Mouse (Mus musculus) heart, embryonic 15.5 days (tissue): Measurements from ENCODE around the gene Pard3. TPM values are rescaled to one million over a fixed set of nuclear protein-coding genes. Genes with fewer than 3 reads are reported as not detected.

Experiments used
- ATAC-seq: fragments of 200-750 bp; cut with Nextera tagmentation; replicated peaks from 2 replicates; pipeline ENCODE4 v1.8.0; 2017; ENCODE audit warnings: low read depth, moderate TSS enrichment; ENCODE audit not compliant: insufficient number of reproducible peaks, insufficient read depth, low FRiP score
- H3K27ac ChIP-seq: fragments of 300-500 bp; sonication (generic); 2 replicates; pipeline ENCODE4 v1.5.1; 2015; ENCODE audit warnings: mild to moderate bottlenecking, inconsistent platforms
- H3K27me3 ChIP-seq: fragments of 300-500 bp; sonication (generic); 2 replicates; pipeline ENCODE4 v1.6.1; 2015; ENCODE audit warnings: inconsistent platforms
- H3K36me3 ChIP-seq: fragments of 300-500 bp; sonication (generic); 2 replicates; pipeline ENCODE4 v1.6.1; 2015; ENCODE audit warnings: mild to moderate bottlenecking, inconsistent platforms
- H3K4me1 ChIP-seq: fragments of 300-500 bp; sonication (generic); replicated peaks from 2 replicates; pipeline ENCODE4 v1.6.1; 2015; ENCODE audit warnings: inconsistent platforms
- H3K4me2 ChIP-seq: fragments of 300-500 bp; sonication (generic); 2 replicates; pipeline ENCODE4 v1.6.1; 2015; ENCODE audit warnings: inconsistent platforms, mild to moderate bottlenecking, moderate library complexity
- H3K4me3 ChIP-seq: fragments of 300-500 bp; sonication (generic); 2 replicates; pipeline ENCODE4 v1.5.1; 2015; ENCODE audit warnings: mild to moderate bottlenecking, inconsistent platforms
- H3K9ac ChIP-seq: fragments of 300-500 bp; sonication (generic); 2 replicates; pipeline ENCODE4 v1.6.1; 2015; ENCODE audit warnings: mild to moderate bottlenecking, inconsistent platforms
- H3K9me3 ChIP-seq: fragments of 300-500 bp; sonication (generic); replicated peaks from 2 replicates; pipeline ENCODE4 v1.6.1; 2016; ENCODE audit warnings: inconsistent platforms
- WGBS: fragments of 180-500 bp; shearing (Covaris S2); methylation state at CpG from one replicate; pipeline ENCODE4 v1.1.7; 2015; ENCODE audit warnings: mixed read lengths; 5-methylcytosine and 5-hydroxymethylcytosine counted together
- polyA plus RNA-seq: library from polyadenylated mRNA; unstranded; fragments of >200 nt; fragmentation: Nextera tagmentation; extraction: Ambion mirVana; gene quantifications from 2 replicates; pipeline ENCODE4 v1.2.1, GENCODE M21; 2015

The Pard3 gene
- polyA plus RNA-seq, 1 experiment from 2014 or later = 14.9 TPM

DNA sequence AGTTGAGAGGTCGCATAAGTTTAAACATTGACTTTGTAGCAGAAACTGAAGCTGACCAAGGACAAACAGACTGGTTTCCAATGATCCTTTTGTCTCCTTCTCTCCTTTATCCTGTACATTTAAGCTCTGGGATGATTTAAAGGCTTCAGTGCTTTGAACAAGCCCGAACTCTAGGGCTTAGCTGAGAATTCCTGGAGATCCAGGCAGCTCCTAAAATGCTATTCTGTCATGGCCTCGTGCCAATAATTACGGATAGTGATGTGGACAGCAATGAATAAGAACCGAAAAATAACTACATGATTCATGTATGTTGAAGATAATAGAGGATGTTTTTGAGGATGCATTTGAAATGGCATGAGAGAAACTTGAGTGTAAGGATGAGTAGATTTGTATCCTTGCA is 421.9 kb downstream of the Pard3 start:
- peaks cover 5% of the 10 kb centered on the region for H3K4me1 ChIP-seq

DNA sequence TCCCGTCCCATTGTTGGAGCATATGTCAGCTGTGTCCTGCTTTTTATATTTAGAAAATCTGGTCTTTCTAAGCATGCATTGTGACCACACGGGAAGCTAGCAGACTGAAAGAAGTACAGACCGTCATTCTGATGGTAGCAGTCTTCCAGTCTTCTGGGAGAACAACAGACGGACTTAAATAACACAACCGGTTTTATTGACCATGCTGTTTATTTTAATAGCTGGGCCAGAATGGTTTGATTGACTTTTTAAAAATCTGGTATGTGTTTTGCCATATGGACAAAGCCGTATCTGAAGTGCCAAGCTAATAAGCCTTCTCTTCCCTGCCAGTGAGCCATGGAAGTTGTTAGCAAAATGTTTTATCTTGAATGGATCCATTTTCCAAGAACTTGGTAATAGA is 428.3 kb downstream of the Pard3 start:
- H3K9ac ChIP-seq = no peak overlapping the region
- no peak overlapping the region for H3K4me2 ChIP-seq
- 0 out of 2 replicates have a peak, but pooled peaks cover 4% of the 10 kb centered on the region for H3K4me1 ChIP-seq
- H3K4me3 ChIP-seq = no peak overlapping the region
- H3K27ac ChIP-seq = no peak overlapping the region
- 71% methylated on average over 6 of the region's 6 CpGs for WGBS
- no peaks in the 10 kb centered on the region for H3K36me3 ChIP-seq
- no peak for ATAC-seq
- H3K9me3 ChIP-seq = no peaks in the 10 kb centered on the region
- H3K27me3 ChIP-seq = no peaks in the 10 kb centered on the region

More for the DNA sequence above, 421.9 kb downstream of the Pard3 start:
- no peaks in the 10 kb centered on the region for H3K36me3 ChIP-seq
- 55% methylated on average over 5 of the region's 5 CpGs for WGBS
- no peak overlapping the region for H3K4me3 ChIP-seq
- no peaks in the 10 kb centered on the region for H3K9me3 ChIP-seq
- no peak overlapping the region for H3K4me2 ChIP-seq
- H3K27ac ChIP-seq = no peak overlapping the region
- H3K9ac ChIP-seq = no peak overlapping the region
- no peaks in the 10 kb centered on the region for H3K27me3 ChIP-seq
- no peak for ATAC-seq

DNA sequence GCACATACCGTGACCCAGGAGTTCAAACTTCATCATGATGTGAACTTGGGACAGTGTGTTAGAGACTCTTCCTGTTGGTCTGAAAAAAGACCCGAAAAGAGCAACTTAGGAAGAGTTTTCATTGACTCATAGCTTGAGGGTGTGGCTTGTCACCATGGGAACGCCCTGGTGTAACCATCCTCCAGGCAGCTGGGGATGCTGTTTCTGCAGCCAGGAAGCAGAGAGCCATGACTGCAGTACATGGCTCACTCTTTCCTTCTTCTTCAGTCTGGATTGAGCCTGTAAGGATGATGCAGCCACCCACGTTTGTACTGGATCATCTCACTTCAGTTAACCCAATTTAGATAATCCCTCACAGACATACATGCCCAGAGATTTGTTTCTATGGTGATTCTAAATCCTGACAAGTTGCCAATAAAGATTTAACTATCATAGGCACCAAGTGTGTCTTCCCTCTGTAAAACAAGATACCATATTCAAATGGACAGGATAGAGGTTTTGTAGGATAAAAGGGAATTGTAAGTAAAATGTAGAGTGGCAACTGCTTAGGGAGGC is 431.6 kb downstream of the Pard3 start:
- no peak overlapping the region for H3K4me2 ChIP-seq
- H3K9ac ChIP-seq = no peak overlapping the region
- H3K4me1 ChIP-seq = 0 out of 2 replicates have a peak, but pooled peaks cover 4% of the 10 kb centered on the region
- no peaks in the 10 kb centered on the region for H3K36me3 ChIP-seq
- no peak for ATAC-seq
- H3K27ac ChIP-seq = no peak overlapping the region
- WGBS = 76% methylated on average over 4 of the region's 4 CpGs
- no peaks in the 10 kb centered on the region for H3K9me3 ChIP-seq
- no peaks in the 10 kb centered on the region for H3K27me3 ChIP-seq
- H3K4me3 ChIP-seq = no peak overlapping the region

DNA sequence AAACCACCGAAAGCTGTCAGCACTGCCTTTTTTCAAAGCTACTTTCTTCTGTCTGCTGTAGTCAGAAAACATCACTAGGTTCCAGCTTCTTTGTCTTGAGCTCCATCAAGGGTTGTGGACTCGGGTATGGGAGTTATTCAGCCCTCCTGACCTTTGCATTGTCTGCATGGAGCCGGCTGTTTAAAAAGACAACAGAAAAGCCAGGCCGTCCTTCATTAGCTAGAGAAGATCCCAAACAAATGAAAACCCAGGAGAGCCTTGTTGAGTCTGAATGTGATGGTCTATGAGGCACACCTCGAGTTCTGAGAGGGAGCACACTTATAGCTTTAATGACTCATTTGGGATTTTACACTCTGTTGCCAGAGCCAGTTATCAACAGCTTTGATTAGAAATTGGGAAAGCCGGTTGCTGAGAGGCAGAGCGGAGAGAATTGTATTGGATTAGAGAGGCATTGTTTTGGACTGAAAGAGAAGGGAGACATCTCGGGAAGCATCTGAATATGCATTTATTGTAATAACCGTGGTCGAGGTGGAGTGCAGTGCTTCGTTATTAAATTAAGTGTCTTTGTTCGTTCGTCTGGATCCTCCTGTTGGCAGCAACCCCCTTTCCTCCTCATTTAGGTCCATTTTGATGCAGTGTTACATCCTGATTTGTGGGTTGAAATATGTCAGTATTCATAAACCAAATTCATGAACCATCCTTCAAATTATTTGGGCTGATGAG is 435.5 kb downstream of the Pard3 start:
- no peaks in the 10 kb centered on the region for H3K27me3 ChIP-seq
- H3K9ac ChIP-seq = no peak overlapping the region
- WGBS = 72% methylated on average over 13 of the region's 13 CpGs
- no peak overlapping the region for H3K4me2 ChIP-seq
- ATAC-seq = no peak
- peaks cover 4% of the 10 kb centered on the region for H3K4me1 ChIP-seq
- no peaks in the 10 kb centered on the region for H3K9me3 ChIP-seq
- H3K4me3 ChIP-seq = no peak overlapping the region
- H3K36me3 ChIP-seq = no peaks in the 10 kb centered on the region
- no peak overlapping the region for H3K27ac ChIP-seq

DNA sequence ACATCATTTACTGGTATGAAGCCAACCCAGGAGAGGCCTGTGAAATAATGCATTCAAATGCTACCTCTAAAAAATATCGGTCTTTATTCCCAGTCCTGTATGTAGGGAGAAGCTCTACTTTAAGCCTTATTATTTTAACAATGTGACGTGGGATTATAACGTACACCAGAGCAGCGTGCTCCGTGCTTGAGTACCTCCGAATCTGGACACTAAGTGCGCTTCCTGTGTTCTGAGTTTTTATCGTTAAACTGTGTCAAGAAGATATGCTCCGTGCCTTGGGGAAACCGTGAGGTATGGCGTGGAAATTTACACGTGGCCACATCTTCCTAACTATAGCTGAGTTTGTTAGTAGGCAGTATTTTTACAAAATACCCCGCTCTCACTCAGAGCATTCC is 436.0 kb downstream of the Pard3 start:
- WGBS = 64% methylated on average over 13 of the region's 13 CpGs
- Histone ChIP-seq H3K36me3 (no peaks in the 10 kb centered on the region), H3K4me3 (peak overlapping the region; percentile 22), H3K4me1 (peaks cover 4% of the 10 kb centered on the region), H3K27ac (0 out of 2 replicates have a peak overlapping the region, but pooled peaks have one; percentile 7), H3K9ac (no peak overlapping the region), H3K9me3 (no peaks in the 10 kb centered on the region), H3K27me3 (no peaks in the 10 kb centered on the region), H3K4me2 (peak overlapping the region; percentile 34)
- no peak for ATAC-seq

DNA sequence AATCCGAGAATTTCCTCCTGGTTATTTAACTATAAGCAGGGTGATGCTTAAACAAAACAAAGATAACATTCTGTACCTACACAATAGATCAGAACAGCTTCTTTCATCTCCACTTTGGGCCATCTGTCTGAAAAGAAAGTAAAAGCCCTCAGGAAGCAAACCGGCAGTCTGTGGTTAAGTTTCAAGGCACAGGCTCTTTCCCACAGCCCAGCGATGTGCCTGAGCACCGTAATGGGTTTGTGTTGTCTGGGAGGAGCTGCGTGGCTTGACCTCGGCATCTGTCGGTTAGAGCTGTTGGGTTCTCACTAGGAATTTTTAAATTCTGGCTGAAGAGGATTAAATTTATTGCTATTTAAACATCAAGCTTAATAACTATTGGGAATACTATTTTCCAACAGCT is 436.5 kb downstream of the Pard3 start:
- Histone ChIP-seq H3K27me3 (no peaks in the 10 kb centered on the region), H3K4me3 (peak overlapping the region; percentile 22), H3K27ac (0 out of 2 replicates have a peak overlapping the region, but pooled peaks have one; percentile 7), H3K9me3 (no peaks in the 10 kb centered on the region), H3K36me3 (no peaks in the 10 kb centered on the region), H3K4me1 (peaks cover 7% of the 10 kb centered on the region), H3K9ac (no peak overlapping the region), H3K4me2 (peak overlapping the region; percentile 34; the same call in 1 of the 2 replicates)
- ATAC-seq = no peak
- WGBS = 50% methylated on average over 7 of the region's 7 CpGs

DNA sequence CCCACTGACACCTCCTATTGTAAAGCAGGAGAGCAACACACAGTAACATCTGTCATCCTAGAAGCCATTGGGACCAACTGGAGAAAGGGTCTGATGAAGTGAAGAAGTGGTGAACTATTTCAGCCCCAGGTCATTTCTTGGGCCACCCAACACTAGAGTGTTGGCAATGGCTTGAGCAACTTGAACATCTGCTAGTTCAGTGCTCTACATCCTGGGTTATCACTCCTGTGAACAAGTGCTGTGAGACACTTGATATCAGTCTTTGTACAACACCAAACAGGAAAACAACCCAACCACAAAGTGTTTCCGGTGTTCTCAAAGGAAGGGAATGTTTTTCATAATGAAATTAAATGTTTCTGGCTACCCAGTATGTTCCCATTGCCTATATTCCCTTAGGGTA is 438.1 kb downstream of the Pard3 start:
- ATAC-seq = no peak
- WGBS = 58% methylated on average over 1 of the region's 1 CpGs
- Histone ChIP-seq H3K9ac (no peak overlapping the region), H3K27ac (no peak overlapping the region), H3K4me3 (no peak overlapping the region), H3K27me3 (no peaks in the 10 kb centered on the region), H3K4me2 (no peak overlapping the region), H3K4me1 (peaks cover 4% of the 10 kb centered on the region), H3K9me3 (no peaks in the 10 kb centered on the region), H3K36me3 (no peaks in the 10 kb centered on the region)

DNA sequence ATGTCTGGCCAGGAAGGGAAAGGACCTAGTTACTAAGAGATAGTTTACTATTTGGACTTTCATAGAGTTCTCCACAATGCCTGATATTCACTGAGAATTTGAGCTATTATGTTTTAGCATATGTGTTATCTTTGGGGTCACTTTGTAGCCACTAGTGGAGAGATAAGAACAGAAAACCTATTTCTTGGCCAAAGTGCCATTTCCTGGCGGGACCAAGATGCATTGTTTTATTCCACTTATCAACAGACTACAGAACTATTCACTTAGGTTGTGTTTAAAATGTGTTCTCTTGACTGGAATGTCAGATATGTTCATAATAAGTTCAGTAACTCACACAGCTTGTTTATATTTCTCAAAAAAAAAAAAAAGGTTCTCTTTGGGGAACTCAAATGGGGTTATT is 441.6 kb downstream of the Pard3 start:
- Histone ChIP-seq H3K27ac (no peak overlapping the region; the same call in 1 of the 2 replicates), H3K4me1 (peaks cover 4% of the 10 kb centered on the region), H3K9ac (no peak overlapping the region), H3K4me2 (no peak overlapping the region), H3K4me3 (no peak overlapping the region), H3K27me3 (no peaks in the 10 kb centered on the region), H3K36me3 (no peaks in the 10 kb centered on the region), H3K9me3 (no peaks in the 10 kb centered on the region)
- WGBS = 59% methylated on average over 1 of the region's 1 CpGs
- no peak for ATAC-seq

DNA sequence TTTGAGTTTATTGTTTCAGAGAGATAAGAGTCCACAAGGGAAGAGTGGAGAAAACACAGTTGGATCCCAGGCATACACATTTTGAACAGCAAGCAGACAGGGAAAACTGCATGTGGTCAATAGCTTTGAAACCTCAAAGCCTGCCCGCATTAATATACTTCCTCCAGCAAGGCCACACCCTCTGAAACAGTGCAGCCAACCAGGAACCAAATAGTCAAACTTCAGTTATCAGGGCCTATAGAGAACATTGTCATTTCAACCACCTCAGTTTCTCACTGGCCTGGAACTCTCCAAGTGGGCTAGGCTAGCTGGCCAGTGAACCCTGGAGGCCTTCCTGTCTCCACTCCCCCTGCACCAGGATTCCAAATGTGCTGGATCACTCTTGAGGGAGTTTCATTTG is 442.6 kb downstream of the Pard3 start:
- H3K4me3 ChIP-seq = no peak overlapping the region
- no peak overlapping the region for H3K4me2 ChIP-seq
- no peaks in the 10 kb centered on the region for H3K9me3 ChIP-seq
- H3K27me3 ChIP-seq = no peaks in the 10 kb centered on the region
- H3K4me1 ChIP-seq = peaks cover 4% of the 10 kb centered on the region; the same call in 1 of the 2 replicates
- no peak for ATAC-seq
- H3K27ac ChIP-seq = no peak overlapping the region
- no peaks in the 10 kb centered on the region for H3K36me3 ChIP-seq
- 87% methylated on average over 1 of the region's 1 CpGs for WGBS
- H3K9ac ChIP-seq = no peak overlapping the region

DNA sequence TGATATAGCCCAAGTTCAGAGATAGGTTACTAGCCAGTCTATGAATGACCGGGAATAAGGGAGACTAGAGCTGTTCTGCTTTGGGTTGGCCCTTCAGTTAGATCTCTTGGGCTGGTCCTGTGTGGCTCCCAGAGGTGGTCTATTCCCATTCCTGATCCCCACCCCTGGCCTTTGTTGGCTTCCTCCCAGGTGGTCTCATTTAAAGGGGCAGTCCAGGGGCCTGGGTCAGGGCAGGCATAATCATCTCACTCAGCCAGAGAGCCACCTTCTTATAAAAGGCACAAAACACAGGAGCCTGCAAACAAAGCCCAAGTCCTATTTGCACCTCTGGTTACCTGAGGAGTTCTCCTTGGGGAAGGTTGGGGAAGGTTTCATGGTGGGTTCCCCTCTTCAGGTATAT is 447.6 kb downstream of the Pard3 start:
- Histone ChIP-seq H3K27ac (no peak overlapping the region), H3K4me1 (peaks cover 13% of the 10 kb centered on the region), H3K9ac (no peak overlapping the region), H3K4me2 (no peak overlapping the region), H3K4me3 (no peak overlapping the region), H3K9me3 (no peaks in the 10 kb centered on the region), H3K27me3 (no peaks in the 10 kb centered on the region), H3K36me3 (no peaks in the 10 kb centered on the region)
- no peak for ATAC-seq
- WGBS = 79% methylated on average over 1 of the region's 1 CpGs

DNA sequence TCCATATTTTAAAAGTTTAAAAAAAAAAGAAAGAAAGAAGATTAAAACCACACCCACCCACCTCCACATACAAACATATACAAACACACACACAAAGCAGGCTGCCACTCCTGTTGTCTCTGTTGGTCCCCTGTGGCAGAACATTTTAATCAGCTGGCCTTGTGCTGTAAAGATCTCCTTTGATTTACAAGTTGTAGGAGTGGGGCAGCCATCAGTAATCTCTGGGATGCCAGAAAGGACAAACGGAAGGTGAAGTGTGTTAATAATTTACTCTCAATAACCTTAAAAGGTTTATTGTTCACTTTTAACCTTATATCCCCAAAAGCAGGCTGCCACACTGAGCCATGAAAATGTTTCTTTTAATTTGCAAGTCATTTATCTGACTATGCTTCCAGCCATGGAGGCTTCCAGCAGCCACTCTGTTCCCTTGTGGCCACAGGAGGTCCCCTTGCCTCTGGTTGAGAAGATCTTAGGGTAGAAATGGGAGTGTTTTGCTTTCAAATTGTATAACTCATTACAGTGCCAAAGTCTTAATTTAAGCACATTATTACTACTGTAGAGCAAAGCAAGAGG is 448.4 kb downstream of the Pard3 start:
- Histone ChIP-seq H3K27ac (no peak overlapping the region), H3K27me3 (no peaks in the 10 kb centered on the region), H3K4me1 (peaks cover 14% of the 10 kb centered on the region), H3K9ac (no peak overlapping the region), H3K9me3 (no peaks in the 10 kb centered on the region), H3K4me2 (no peak overlapping the region), H3K4me3 (no peak overlapping the region), H3K36me3 (no peaks in the 10 kb centered on the region)
- no peak for ATAC-seq
- WGBS = 78% methylated on average over 1 of the region's 1 CpGs
